Mouse (Mus musculus): ENCODE measurements around the gene Jsrp1.
A peak's percentile ranks its signal among the peaks of the same experiment; 100 is the strongest.

The Jsrp1 gene

GRCm38 (mm10) chr10:80813366-80813765 lies at the start of gene Jsrp1:
Gene Jsrp1 (minus strand): TSS chr10:80813498.
- no peak for DNase-seq (ENCODE audit: low spot score)

- DNase-seq (ENCODE audit: low spot score): no peak
Observed at GRCm38 (mm10) chr10:80862305-80862704, 49.0 kb upstream of the Jsrp1 start.

GRCm38 (mm10) chr10:80858350-80858935 lies 45.1 kb upstream of the Jsrp1 start:
- no peak for DNase-seq (ENCODE audit: low spot score)

- DNase-seq (ENCODE audit: low spot score): no peak
Observed at GRCm38 (mm10) chr10:80857848-80858247, 44.5 kb upstream of the Jsrp1 start.

GRCm38 (mm10) chr10:80857386-80857785 lies 44.1 kb upstream of the Jsrp1 start:
- no peak for DNase-seq (ENCODE audit: low spot score)

- no peak for DNase-seq (ENCODE audit: low spot score)
Observed at GRCm38 (mm10) chr10:80856908-80857307, 43.6 kb upstream of the Jsrp1 start.

DNA sequence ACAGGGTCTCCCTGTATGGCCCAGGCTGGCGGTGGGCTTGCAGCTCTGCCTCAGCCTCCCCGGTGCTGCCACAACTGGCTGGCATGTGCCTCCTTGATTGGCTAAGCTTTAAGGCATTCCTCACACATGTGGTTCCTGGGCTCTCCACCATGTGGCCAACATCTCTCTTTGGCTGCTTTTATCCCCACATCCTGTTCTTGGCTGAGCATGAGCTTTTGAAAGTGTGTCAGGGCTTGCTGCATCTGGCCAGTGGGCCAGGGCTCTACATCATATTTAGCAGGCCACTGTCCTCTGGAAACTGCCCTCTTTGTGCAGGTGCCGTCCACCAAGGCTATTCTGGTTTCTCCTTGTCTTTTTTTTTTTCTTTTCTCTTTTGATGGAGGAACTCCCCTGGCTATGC lies 43.0 kb upstream of the Jsrp1 start:
- no peak for DNase-seq (ENCODE audit: low spot score)

DNA sequence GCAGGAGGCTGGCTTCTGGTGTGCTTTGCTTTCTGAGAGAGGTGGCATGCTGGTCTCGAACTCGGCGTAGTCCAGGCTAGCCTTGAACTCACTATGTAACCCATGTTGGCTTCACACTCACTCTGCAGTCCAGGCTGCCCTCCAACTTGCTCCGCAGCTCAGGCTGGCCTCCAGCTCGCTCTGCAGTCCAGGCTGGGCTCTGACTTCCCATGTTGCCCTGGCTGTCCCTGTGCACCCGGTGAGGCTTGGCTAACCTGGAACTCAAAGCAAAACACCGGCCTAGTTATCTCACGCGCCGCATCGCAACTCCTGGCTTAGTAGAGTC lies 42.4 kb upstream of the Jsrp1 start:
- DNase-seq (ENCODE audit: low spot score): no peak

GRCm38 (mm10) chr10:80854913-80855748 lies 41.8 kb upstream of the Jsrp1 start, which contains the start of the genes Lsm7 and Sppl2b:
Gene Lsm7 (minus strand): TSS chr10:80855209.
Gene Sppl2b (plus strand): TSS chr10:80855275.
- peak; percentile 99 for DNase-seq (ENCODE audit: low spot score)

DNA sequence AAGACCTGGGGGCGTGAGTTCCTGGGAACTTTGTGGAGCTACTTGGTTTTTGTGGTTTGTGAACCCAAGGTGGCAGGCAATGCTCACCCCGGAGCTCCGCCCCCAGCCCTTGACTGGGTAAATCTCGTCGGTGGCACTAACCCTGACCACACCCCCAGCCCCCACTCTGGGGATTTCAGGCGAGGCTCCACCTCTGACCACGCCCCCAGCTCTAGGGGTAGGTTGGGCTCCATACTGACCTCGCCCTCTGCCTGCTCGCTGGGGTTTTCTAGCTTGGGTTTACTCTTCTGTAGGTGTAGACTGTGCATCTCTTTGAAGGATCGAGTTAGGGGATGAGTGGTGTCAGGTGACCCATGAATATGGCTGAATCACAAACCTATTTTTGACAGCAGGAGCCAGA lies 35.3 kb upstream of the Jsrp1 start:
- no peak for DNase-seq (ENCODE audit: low spot score)

- no peak for DNase-seq (ENCODE audit: low spot score)
Observed at GRCm38 (mm10) chr10:80845732-80846131, 32.4 kb upstream of the Jsrp1 start.

GRCm38 (mm10) chr10:80845055-80845693 lies 31.9 kb upstream of the Jsrp1 start:
- no peak for DNase-seq (ENCODE audit: low spot score)

GRCm38 (mm10) chr10:80843931-80844547 lies 30.7 kb upstream of the Jsrp1 start, which contains the start of gene Lingo3:
Gene Lingo3 (minus strand): TSS chr10:80844039.
- DNase-seq (ENCODE audit: low spot score): no peak

DNA sequence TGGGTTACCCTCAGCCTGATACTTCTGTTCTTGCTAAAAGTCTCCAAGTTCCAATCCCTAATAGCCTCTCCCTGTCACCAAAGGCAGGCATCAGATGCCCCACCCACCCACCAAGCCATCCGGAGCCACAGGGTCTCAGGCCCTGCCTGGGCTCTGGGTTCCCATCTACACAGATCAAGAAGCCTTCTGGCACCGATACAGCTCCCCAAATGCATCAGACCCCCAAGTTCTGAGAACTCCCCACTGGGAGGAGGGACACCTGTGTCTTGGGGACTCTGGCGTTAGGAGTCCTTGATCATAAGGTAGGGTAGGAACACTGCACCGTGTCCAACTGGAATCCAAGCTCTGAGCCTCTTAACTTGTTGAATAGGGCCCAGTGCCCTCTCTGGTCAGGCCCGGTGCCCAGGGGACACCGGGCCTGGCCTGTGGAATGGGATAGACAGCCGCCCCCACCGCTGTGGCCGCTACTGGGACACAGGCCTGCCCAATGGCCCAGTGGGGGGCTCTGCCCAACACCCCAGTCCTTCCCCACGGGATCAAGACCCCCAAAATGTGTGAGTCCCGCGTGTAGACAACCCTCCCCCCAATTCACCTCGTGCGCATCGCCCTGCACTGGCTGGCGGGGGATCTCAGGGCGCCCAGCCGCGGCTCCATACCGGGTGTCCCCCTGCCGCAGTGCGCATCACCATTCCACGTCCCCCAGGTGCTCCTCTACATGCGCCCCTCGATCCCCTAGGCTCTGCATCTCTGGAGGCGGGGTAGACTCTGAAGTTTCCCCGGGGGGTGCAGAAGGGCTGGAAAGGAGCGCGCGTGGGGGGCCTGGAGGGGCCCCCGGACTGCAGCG lies 30.0 kb upstream of the Jsrp1 start:
- DNase-seq (ENCODE audit: low spot score): no peak

GRCm38 (mm10) chr10:80842334-80842733 lies 29.0 kb upstream of the Jsrp1 start:
- DNase-seq (ENCODE audit: low spot score): no peak

GRCm38 (mm10) chr10:80841685-80842084 lies 28.4 kb upstream of the Jsrp1 start:
- DNase-seq (ENCODE audit: low spot score): no peak

- no peak for DNase-seq (ENCODE audit: low spot score)
Observed at GRCm38 (mm10) chr10:80839848-80840247, 26.6 kb upstream of the Jsrp1 start.

DNA sequence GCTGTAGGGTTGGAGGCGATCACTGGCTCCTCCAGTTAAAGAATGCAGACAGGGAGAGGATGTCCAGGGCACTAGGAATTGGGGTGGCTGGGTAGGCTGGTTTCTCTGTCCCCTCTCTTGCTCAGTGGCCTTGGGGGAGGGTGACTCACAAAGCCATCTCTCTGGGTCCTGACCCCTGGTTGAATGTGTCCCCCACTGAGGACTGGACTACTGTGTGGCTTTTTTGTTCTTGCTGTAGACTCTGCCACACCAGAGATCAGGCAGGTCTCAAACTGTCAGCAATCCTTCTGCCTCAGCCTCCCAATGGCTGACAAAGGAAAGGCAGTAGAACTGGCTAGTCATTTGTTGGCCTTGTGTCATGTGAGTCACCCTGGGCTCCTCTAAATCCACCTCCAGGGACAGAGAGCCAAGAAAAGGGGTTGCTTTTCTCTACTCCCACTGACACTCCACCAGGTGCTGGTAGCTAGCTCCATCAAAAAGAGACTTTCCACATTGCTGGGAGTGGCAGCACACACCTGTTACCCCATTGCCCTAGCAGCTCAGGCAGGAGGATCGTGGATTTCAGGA lies 25.1 kb upstream of the Jsrp1 start:
- DNase-seq (ENCODE audit: low spot score): no peak

DNA sequence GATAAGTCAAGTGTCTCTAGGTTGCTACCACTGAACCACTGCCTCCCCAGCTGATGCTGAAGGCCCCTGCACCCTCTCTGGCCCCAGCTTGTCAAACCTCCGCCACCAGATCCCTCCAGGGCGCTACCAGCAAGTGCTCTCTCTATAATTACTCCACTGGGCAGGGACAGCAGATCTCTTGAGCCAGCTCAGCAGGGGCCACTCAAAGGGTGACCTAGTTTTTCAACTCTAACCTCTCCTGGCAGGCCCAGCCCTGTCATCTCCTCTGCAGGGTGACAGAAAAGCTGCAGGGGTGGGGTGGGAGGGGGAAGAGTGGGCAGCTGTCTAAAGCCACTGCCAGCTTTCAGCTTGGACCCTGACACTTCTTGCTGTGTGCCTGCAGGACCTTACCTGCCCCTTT lies 24.5 kb upstream of the Jsrp1 start:
- DNase-seq (ENCODE audit: low spot score): no peak

DNA sequence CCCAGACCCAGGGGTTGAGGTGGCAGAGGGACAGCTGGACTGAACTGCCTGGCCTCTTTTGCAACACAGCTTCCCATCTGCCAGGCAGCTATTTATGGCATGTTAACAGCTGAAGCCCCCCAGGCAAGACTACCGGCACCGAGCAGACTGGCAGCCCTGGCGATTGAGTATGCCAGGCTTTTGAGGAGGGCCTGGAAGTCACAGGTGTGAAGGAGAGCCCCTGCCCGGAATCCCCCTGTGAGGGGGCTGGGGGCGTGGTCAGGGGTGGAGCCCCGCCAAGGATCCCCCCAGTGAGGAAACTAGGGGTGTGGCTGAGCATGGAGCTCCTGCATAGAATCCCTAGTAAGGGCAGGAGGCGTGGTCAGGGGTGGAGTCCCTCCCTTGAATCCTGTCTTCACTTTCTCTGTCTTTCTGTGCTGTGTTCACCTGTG lies 23.7 kb upstream of the Jsrp1 start:
- DNase-seq (ENCODE audit: low spot score): no peak

DNA sequence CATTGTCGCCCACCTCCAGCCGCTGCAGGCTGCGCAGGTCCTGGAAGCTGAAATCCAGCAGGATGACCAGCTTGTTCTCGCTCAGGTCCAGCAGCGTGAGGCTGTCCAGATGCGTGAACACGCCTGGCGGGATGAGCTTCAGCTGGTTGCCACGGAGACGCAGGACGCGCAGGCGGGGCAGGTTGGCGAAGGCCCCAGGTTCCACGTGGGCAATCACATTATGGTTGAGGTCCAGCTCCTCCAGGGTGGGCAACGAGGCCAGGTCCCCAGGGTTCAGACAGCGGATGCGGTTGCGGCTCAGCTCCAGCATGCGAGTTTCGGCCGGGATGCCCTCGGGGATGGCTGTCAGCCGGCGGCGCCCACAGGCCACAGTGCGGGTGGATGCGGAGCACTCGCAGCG lies 22.3 kb upstream of the Jsrp1 start:
- no peak for DNase-seq (ENCODE audit: low spot score)

Data from ovary, postnatal 10 days (tissue).